Mouse (Mus musculus) small intestine, adult 2 months (tissue): ENCODE measurements around the gene Actn1. TPM values are rescaled to one million over a fixed set of nuclear protein-coding genes. Genes with fewer than 3 reads are reported as not detected.

Experiments used
- H3K27ac ChIP-seq: fragments of 200-500 bp; 2 replicates; pipeline ENCODE4 v1.5.1; 2012; ENCODE audit warnings: low read depth, low read length, control low read depth, inconsistent platforms; ENCODE audit not compliant: insufficient read depth
- H3K27me3 ChIP-seq: fragments of 200-500 bp; 2 replicates; pipeline ENCODE4 v1.6.1; 2012; ENCODE audit warnings: mild to moderate bottlenecking, moderate library complexity, low read length, inconsistent platforms; ENCODE audit not compliant: control insufficient read depth, insufficient read depth
- H3K36me3 ChIP-seq: fragments of 200-500 bp; 2 replicates; pipeline ENCODE4 v1.6.1; 2012; ENCODE audit warnings: mild to moderate bottlenecking, low read length, control low read depth, inconsistent platforms; ENCODE audit not compliant: control insufficient read depth, insufficient read depth
- H3K4me1 ChIP-seq: fragments of 200-500 bp; 2 replicates; pipeline ENCODE4 v1.6.1; 2012; ENCODE audit warnings: low read length, inconsistent platforms, mixed read lengths; ENCODE audit not compliant: control insufficient read depth, insufficient read depth, insufficient read length
- H3K4me3 ChIP-seq: fragments of 200-500 bp; 2 replicates; pipeline ENCODE4 v1.5.1; 2012; ENCODE audit warnings: low read depth, mild to moderate bottlenecking, control low read depth, inconsistent platforms, low read length, moderate library complexity
- CTCF ChIP-seq: fragments of 200-500 bp; IDR thresholded peaks from 2 replicates; pipeline ENCODE4 v1.5.1; 2012; ENCODE audit warnings: low read depth, mild to moderate bottlenecking, control low read depth, inconsistent platforms, low read length, moderate library complexity, mixed read lengths; ENCODE audit not compliant: insufficient replicate concordance, insufficient read length; ENCODE audit errors: extremely low read depth
- POLR2A ChIP-seq: fragments of 200-500 bp; IDR thresholded peaks from 2 replicates; pipeline ENCODE4 v1.6.1; 2012; ENCODE audit warnings: low read depth, mild to moderate bottlenecking, control low read depth, inconsistent platforms, low read length, moderate library complexity
- WGBS: fragments of 180-500 bp; shearing (Covaris S2); methylation state at CpG from one replicate; pipeline ENCODE4 v1.1.7; 2018; 5-methylcytosine and 5-hydroxymethylcytosine counted together
- polyA plus RNA-seq: library from polyadenylated mRNA; depleted of rRNA; stranded (reverse); fragments of >200 nt; gene quantifications from 2 replicates; pipeline ENCODE4 v1.2.3, GENCODE M21; 2012; rRNA removed

The Actn1 gene
- 53.1 and 55.5 TPM in 2 replicates for polyA plus RNA-seq

DNA sequence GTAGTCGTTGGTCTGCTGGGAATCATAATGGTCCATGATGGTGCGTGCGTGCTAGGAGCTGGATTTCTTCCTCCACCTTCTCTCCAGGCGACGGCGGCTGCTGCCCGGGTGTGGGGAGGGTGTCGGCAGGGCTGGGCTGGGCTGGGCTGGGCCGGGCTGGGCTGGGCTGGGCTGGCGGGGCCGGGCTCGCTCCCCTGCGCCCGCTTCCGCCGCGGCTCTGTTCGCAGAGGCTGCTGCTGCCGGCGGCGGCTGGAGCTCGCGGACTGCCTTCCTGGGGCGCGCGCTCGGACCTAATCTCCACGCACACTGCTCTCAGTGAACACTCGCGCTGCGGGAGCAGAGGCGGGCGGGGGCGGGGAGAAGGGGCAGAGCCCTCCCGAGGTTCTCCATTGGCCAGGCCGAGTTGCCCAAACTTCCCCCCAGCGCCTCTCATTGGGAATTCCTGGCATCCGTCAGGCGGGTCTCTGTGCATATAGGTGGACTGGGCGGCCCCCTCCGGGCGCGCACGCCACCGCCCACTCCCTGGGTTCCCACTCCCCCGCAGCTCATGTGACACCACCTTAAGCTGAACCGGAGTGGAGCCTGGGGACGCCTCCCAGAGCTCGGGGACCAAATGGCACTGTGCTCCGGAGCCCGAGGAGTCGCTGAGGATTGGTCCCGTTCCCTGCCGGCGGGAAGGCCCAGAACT lies at the start of gene Actn1:
Gene Actn1 (minus strand): TSS at position 316 of the 688 bp plus-strand sequence.
- H3K4me1 ChIP-seq = peaks cover 8% of the 10 kb centered on the region; the same call in 1 of the 2 replicates
- no peaks in the 10 kb centered on the region; the same call in 1 of the 2 replicates for H3K27me3 ChIP-seq
- peak within 1 kb of the TSS; percentile 88 for H3K4me3 ChIP-seq
- H3K36me3 ChIP-seq = no peaks in the 10 kb centered on the region
- WGBS = under 1% methylated on average over 55 of the region's 55 CpGs
- TF ChIP-seq POLR2A (no peak), CTCF (no peak)
- peak within 1 kb of the TSS; percentile 87 for H3K27ac ChIP-seq

DNA sequence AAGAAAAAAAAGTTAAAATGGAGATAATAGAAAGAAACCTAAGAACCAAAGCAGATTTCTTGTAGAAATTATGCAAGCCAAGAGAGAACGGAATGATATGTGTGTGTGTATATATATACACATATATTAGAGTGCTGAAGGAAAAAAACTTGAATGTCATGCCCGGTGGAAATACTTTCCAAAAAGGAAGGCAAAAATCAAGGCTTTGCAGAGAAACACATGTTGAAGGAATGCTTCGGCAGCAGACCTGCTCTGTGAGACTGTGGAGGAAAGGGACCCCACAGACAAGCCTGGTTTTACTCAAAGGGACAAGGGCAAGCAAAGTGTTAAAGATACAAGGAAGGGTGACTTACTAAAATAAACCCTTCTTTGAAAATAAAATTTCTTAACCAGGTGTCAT lies 47.4 kb upstream of the Actn1 start:
- no peak overlapping the region for H3K27ac ChIP-seq
- 85% methylated on average over 3 of the region's 3 CpGs for WGBS
- no peaks in the 10 kb centered on the region for H3K36me3 ChIP-seq
- no peaks in the 10 kb centered on the region for H3K27me3 ChIP-seq
- no peak overlapping the region for H3K4me3 ChIP-seq
- no peak for TF ChIP-seq POLR2A
- no peaks in the 10 kb centered on the region for H3K4me1 ChIP-seq

DNA sequence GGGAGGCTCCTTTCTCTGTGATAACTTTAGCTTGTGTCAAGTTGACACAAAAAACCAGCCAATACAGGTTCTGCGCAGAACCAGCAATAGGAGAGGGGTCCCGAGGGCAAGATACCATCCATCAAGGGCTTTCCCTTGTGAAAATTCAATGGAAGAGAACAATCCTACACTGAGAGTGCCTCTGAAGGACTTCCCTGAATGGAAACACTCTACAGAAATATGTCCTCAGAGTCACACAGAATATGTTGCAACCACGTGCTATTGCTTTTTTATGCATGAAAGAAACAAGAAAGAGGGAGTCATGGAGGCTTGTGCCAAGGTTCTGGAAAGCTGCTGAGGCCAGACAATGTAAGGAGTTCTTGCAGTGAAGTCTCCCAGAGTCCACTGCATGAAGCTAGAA lies 44.3 kb upstream of the Actn1 start:
- 96% methylated on average over 3 of the region's 3 CpGs for WGBS
- no peaks in the 10 kb centered on the region for H3K36me3 ChIP-seq
- H3K27me3 ChIP-seq = no peaks in the 10 kb centered on the region
- H3K27ac ChIP-seq = no peak overlapping the region
- no peak for TF ChIP-seq CTCF
- no peak for TF ChIP-seq POLR2A
- no peaks in the 10 kb centered on the region for H3K4me1 ChIP-seq
- no peak overlapping the region for H3K4me3 ChIP-seq

DNA sequence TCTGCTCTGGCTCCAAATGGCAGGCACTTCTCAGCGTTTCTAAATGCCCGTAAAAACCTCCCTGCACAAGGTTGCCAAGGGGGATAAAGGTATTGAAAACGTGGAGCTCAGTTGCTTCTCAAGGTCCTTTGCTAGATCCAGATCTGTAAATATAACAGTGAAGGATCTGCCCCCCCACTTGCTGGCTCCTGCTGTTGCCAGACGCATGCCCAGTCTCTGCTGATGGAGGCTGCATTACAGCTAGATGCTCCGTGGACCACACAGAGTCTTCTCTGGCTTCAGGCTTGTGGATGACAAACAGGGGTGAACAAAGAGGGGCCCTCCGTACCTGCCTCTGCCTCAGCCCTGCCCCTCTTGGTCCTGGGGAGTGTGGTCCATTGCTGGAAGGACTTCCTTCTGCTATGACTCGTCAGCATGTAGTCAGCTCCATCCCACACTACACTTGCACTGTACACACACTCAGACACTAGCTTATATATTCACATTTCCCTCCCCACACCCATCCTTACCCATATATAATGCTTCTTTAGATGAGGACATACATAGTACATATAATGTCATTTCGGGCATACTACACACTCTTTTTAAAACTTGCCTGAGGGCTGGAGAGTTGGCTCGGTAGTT lies 40.8 kb upstream of the Actn1 start:
- no peak overlapping the region for H3K27ac ChIP-seq
- no peak overlapping the region for H3K4me3 ChIP-seq
- 87% methylated on average over 9 of the region's 9 CpGs for WGBS
- H3K4me1 ChIP-seq = no peaks in the 10 kb centered on the region
- H3K36me3 ChIP-seq = no peaks in the 10 kb centered on the region
- H3K27me3 ChIP-seq = no peaks in the 10 kb centered on the region
- TF ChIP-seq POLR2A = no peak
- no peak for TF ChIP-seq CTCF

DNA sequence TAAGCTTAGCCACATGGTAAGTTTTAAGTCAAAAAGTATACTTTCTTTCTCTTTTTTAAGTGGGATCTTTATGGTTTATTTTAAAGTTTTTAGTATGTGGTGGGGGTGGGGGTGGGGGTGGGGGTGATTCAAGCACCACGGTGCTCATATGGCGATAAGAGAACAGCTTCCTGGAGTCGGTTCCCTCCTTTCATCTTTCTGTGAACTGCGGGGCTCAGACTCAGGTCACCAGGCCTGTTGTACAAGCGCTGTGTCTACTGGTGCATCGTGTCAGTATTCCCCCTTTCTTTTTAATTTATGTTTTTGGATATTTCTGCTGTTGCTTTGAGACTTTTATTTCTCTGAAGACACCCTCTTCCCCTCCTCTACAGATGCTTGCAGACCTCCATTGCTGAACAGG lies 38.5 kb upstream of the Actn1 start:
- no peaks in the 10 kb centered on the region for H3K4me1 ChIP-seq
- H3K27me3 ChIP-seq = no peaks in the 10 kb centered on the region
- 22% methylated on average over 6 of the region's 6 CpGs for WGBS
- no peak for TF ChIP-seq CTCF
- no peak overlapping the region for H3K4me3 ChIP-seq
- H3K27ac ChIP-seq = no peak overlapping the region
- no peaks in the 10 kb centered on the region for H3K36me3 ChIP-seq

DNA sequence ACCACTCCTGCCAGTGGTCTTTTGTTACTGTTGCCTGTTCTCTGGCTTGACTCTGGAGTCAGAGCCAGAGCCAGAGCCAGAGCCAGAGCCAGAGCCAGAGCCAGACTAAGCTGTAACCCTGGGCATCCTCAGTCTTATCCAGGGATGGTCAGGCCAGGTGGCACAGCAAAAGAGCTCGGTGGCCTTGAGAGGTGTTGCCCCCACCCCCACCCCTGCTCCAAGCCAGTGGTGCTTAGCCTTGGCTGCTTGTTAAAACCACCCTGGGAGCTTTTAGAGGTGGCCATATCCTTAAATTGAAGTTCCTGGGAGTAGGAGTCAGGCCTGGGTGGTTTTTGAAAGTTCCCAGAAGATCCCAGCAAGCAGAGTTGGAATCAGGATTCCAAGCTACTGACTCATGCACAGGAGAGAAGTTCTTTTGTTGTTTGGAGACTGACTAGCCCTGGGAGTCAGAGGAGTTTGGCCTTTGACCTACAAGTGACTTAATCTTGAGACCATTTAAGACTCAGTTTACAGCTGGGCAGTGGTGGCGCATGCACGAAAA lies 31.8 kb upstream of the Actn1 start:
- Histone ChIP-seq H3K27me3 (no peaks in the 10 kb centered on the region), H3K36me3 (no peaks in the 10 kb centered on the region), H3K4me1 (no peaks in the 10 kb centered on the region; the same call in 1 of the 2 replicates), H3K27ac (no peak overlapping the region), H3K4me3 (no peak overlapping the region)
- WGBS = 73% methylated on average over 3 of the region's 3 CpGs
- TF ChIP-seq CTCF (no peak), POLR2A (no peak)

DNA sequence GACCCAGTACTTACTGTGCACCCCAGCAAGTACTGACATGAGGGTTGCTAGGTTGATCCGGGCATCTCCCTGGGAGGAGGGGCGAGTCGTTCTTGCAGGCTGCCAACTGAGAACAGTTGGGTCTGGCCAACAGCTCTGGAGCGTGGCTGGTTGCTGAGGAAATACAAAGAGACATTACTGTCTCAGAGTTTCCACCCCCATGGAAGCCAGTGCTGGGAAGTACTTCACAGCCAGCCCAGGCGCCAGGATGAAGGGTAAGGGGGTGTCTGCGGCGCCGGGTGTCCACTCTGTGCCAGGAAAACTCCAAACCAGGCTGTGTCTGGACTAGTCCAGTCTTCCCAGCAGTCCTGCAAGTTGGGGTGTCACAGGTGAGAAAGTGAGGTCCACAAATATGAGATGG lies 30.8 kb upstream of the Actn1 start:
- H3K27ac ChIP-seq = no peak overlapping the region
- WGBS = 89% methylated on average over 8 of the region's 8 CpGs
- H3K4me1 ChIP-seq = no peaks in the 10 kb centered on the region; the same call in 1 of the 2 replicates
- TF ChIP-seq CTCF = no peak
- TF ChIP-seq POLR2A = no peak
- no peaks in the 10 kb centered on the region for H3K36me3 ChIP-seq
- H3K4me3 ChIP-seq = no peak overlapping the region
- no peaks in the 10 kb centered on the region for H3K27me3 ChIP-seq
